Mouse (Mus musculus) small intestine, adult 10 weeks (tissue): Measurements from ENCODE around the gene Olfr133. TPM values are rescaled to one million over a fixed set of nuclear protein-coding genes. Genes with fewer than 3 reads are reported as not detected.

ENCODE experiments used
- polyA plus RNA-seq: library from polyadenylated mRNA; stranded (reverse); fragments of 350-450 nt; fragmentation: Illumina TruSeq; extraction: RNeasy Lipid Tissue Mini Kit (QIAGEN cat#74804); gene quantifications from one replicate; pipeline ENCODE4 v1.2.3, GENCODE M21; 2014; ENCODE audit warnings: low replicate concordance

Olfr133 gene
- not detected for polyA plus RNA-seq

DNA sequence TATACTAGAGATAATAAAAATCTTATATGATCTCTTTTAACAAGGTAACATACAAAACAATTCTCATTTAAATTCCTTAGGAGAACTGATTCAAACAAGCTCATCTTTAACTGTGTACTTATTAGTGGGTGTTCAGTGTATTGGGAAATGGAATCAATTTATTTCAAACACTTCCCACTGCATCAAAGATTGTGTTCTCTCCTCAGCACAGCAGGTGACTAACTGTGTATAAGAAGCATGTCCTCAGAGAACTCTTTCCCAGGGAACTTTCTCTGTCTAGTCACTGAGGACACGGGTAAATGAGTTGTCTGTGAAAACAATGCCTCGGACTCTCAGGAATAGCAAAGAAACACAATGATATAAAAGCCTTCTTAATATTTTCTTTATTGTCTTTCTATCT lies at the start of gene Olfr133:
Gene Olfr133 (plus strand): TSS at position 301 of the 400 bp plus-strand sequence.

GRCm38 (mm10) chr17:38134426-38134825 lies 10.7 kb upstream of the Olfr133 start, which contains the start of gene Olfr132:
TSS of gene Olfr132 (minus strand) at chr17:38134526.

GRCm38 (mm10) chr17:38171088-38171487 lies 26.0 kb downstream of the Olfr133 start, which contains the start of gene Olfr134:
TSS of gene Olfr134 (plus strand) at chr17:38171388.

Other genes with a start within 250 kb of the Olfr133 start
- gene Olfr127, start 244.8 kb upstream of the Olfr133 start, polyA plus RNA-seq = not detected
- not detected for gene Olfr128, start 224.7 kb upstream of the Olfr133 start, polyA plus RNA-seq
- gene Olfr761, start 192.2 kb upstream of the Olfr133 start, polyA plus RNA-seq = not detected
- not detected for gene Olfr129, start 85.2 kb upstream of the Olfr133 start, polyA plus RNA-seq
- gene Olfr130, start 81.4 kb upstream of the Olfr133 start, polyA plus RNA-seq = not detected
- gene Olfr131, start 56.6 kb upstream of the Olfr133 start, polyA plus RNA-seq = not detected
- gene Olfr132, start 10.8 kb upstream of the Olfr133 start, polyA plus RNA-seq = not detected
- gene Olfr134, start 26.1 kb downstream of the Olfr133 start, polyA plus RNA-seq = not detected
- gene Olfr135, start 59.1 kb downstream of the Olfr133 start, polyA plus RNA-seq = not detected
- not detected for gene Olfr138, start 115.8 kb downstream of the Olfr133 start, polyA plus RNA-seq
- not detected for gene Olfr137, start 162.3 kb downstream of the Olfr133 start, polyA plus RNA-seq
- gene Olfr136, start 184.6 kb downstream of the Olfr133 start, polyA plus RNA-seq = not detected